Mouse (Mus musculus) liver, embryonic 16.5 days (tissue): Measurements from ENCODE around the gene Filip1. TPM values are rescaled to one million over a fixed set of nuclear protein-coding genes. Genes with fewer than 3 reads are reported as not detected.
A peak's percentile ranks its signal among the peaks of the same experiment; 100 is the strongest.

Source experiments
- ATAC-seq: fragments of 200-750 bp; cut with Nextera tagmentation; 2 replicates; pipeline ENCODE4 v1.8.0; 2017; ENCODE audit warnings: low read depth, mild to moderate bottlenecking, moderate number of reproducible peaks, moderate library complexity
- H3K27ac ChIP-seq: fragments of 300-500 bp; sonication (generic); 2 replicates; pipeline ENCODE4 v1.5.1; 2014; ENCODE audit warnings: mild to moderate bottlenecking, low read length
- H3K27me3 ChIP-seq: fragments of 300-500 bp; sonication (generic); 2 replicates; pipeline ENCODE4 v1.6.1; 2014; ENCODE audit warnings: low read depth, low read length, mixed read lengths; ENCODE audit not compliant: control insufficient read depth, insufficient read depth
- H3K36me3 ChIP-seq: fragments of 300-500 bp; sonication (generic); 2 replicates; pipeline ENCODE4 v1.6.1; 2014; ENCODE audit warnings: mild to moderate bottlenecking; ENCODE audit not compliant: control insufficient read depth, insufficient read depth
- H3K4me1 ChIP-seq: fragments of 300-500 bp; sonication (generic); 2 replicates; pipeline ENCODE4 v1.6.1; 2014; ENCODE audit warnings: low read depth, low read length, mixed read lengths; ENCODE audit not compliant: control insufficient read depth
- H3K4me2 ChIP-seq: fragments of 300-500 bp; sonication (generic); 2 replicates; pipeline ENCODE4 v1.6.1; 2014; ENCODE audit warnings: low read depth, low read length, mixed read lengths
- H3K4me3 ChIP-seq: fragments of 300-500 bp; sonication (generic); 2 replicates; pipeline ENCODE4 v1.5.1; 2014; ENCODE audit warnings: low read depth, mild to moderate bottlenecking, low read length
- H3K9ac ChIP-seq: fragments of 300-500 bp; sonication (generic); 2 replicates; pipeline ENCODE4 v1.6.1; 2014; ENCODE audit warnings: low read depth, low read length
- H3K9me3 ChIP-seq: fragments of 300-500 bp; sonication (generic); replicated peaks from 2 replicates; pipeline ENCODE4 v1.6.1; 2016; ENCODE audit warnings: low read length; ENCODE audit not compliant: control insufficient read depth
- WGBS: fragments of 180-500 bp; shearing (Covaris S2); extraction: QIAGEN DNeasy Blood & Tissue Kit; methylation state at CpG from one replicate; pipeline ENCODE4 v1.1.7; 2014; ENCODE audit not compliant: insufficient replicate concordance; 5-methylcytosine and 5-hydroxymethylcytosine counted together
- polyA plus RNA-seq: library from polyadenylated mRNA; unstranded; fragments of >200 nt; fragmentation: Nextera tagmentation; extraction: Ambion mirVana; gene quantifications from 2 replicates; pipeline ENCODE4 v1.2.1, GENCODE M21; 2015

Filip1 gene
- polyA plus RNA-seq, 1 experiment from 2014 or later: 0.53 TPM

DNA sequence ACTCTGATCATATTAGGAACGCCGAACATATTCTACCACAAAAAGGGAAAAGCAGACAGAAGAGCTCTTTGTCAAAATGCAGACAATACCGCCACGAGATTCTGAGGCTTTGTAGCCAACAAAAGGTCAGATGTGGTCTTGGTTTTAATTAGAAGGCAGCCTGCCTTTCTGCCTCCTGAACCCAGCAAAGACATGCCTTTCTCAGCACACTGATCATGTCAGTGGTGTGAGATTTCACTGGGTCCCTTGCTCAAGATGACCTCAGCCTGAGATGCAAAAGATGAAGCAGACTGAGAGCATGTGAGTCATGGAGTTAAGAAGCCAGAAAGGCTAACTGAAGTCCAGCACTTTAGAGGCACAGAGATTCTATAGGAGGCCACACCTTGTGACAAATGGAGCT lies 122.2 kb downstream of the Filip1 start:
- Histone ChIP-seq H3K4me3 (no peak overlapping the region), H3K4me1 (no peaks in the 10 kb centered on the region), H3K9me3 (no peaks in the 10 kb centered on the region), H3K9ac (no peak overlapping the region), H3K27ac (no peak overlapping the region), H3K27me3 (no peaks in the 10 kb centered on the region), H3K36me3 (no peaks in the 10 kb centered on the region), H3K4me2 (no peak overlapping the region)
- 58% methylated on average over 4 of the region's 4 CpGs for WGBS
- no peak for ATAC-seq

DNA sequence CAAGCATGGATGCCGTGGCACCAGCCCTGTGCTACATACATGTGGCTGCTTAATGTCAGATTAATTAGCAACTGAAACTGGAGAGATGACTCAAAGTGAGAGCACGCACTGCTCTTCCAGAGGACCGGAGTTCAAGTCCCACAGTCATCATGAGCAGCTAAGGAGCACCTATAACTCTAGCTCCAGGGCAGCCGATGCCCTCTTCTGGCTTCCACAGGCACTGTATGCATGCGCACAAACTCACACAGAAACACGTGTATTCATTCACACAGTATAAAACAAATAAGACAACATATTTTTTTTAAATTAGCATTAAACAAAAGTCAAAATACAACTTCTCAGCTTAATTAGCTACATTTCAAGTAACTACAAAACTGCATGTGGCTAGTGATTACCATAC lies 123.5 kb downstream of the Filip1 start:
- Histone ChIP-seq H3K4me2 (no peak overlapping the region), H3K27ac (no peak overlapping the region), H3K4me1 (no peaks in the 10 kb centered on the region), H3K4me3 (no peak overlapping the region), H3K27me3 (no peaks in the 10 kb centered on the region), H3K9me3 (no peaks in the 10 kb centered on the region), H3K9ac (no peak overlapping the region), H3K36me3 (no peaks in the 10 kb centered on the region)
- 65% methylated on average over 6 of the region's 6 CpGs for WGBS
- no peak for ATAC-seq

DNA sequence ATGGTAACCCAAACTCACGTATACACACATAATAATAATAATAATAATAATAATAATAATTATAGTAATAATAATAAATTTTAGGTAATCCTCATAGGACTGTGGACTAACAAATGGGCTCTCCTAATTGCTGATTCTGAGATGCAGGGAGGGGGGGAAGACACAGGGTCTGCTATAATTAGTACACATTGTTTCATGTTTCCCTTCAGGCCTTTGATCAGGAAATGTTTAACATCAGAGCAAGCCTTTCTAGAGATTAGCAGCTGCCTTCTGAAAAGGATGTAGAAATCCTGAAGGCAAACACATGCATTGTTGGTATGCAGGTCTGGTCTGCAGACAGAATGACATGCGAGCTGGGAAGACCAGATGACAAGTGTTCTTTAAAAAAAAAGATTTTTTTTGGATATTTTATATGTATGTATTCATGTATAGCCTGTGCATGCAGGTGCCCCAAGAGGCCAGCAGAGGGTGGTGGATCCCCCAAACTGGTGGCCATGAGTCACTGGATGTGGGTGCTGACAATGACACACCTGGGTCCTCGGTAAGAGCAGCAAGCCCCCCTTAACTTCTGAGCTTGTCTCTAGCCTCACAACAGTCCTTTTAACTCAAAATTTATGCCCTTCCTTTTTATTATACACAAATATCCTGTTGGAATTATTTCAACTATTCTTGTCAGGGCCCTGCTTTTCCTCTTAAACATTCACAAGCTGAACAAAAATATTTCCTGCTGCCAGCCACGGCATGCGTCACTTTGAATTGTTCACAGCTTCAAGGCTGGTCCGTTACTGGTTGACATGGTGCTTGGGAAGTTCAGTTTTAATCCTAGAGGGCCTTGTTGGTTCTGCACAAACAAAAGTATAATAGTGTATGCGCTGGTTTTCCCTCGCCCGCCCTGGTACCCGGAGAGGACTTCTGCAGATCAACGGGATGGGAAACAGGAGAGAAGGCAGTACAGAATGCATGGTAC lies 127.1 kb downstream of the Filip1 start:
- 64% methylated on average over 11 of the region's 11 CpGs for WGBS
- no peak; the same call in 1 of the 2 replicates for ATAC-seq
- Histone ChIP-seq H3K4me3 (no peak overlapping the region), H3K27ac (no peak overlapping the region), H3K4me2 (no peak overlapping the region), H3K9me3 (no peaks in the 10 kb centered on the region), H3K4me1 (no peaks in the 10 kb centered on the region), H3K9ac (no peak overlapping the region), H3K36me3 (no peaks in the 10 kb centered on the region), H3K27me3 (no peaks in the 10 kb centered on the region)

DNA sequence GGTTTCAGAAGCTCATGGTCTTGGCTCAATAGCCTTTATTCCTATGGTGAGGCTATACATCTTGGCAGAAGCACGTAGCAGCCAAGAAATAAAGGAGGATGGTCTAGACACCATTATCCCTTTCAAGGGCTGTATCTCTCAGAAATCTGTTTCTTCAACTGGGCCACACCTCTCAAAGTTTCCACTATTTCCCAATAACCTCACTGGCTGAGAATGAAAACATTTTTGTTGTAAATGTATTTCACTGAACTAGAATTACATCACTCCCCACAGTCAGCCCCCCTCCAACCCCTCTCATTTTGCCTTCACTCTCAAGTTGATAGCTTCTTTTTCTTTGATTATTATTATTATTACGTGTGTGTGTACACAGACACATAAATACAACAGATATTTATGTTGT lies 129.5 kb downstream of the Filip1 start:
- H3K9me3 ChIP-seq: no peaks in the 10 kb centered on the region
- H3K9ac ChIP-seq: no peak overlapping the region
- H3K4me1 ChIP-seq: no peaks in the 10 kb centered on the region
- no peak for ATAC-seq
- H3K36me3 ChIP-seq: no peaks in the 10 kb centered on the region
- no peak overlapping the region for H3K27ac ChIP-seq
- H3K4me3 ChIP-seq: no peak overlapping the region
- no peaks in the 10 kb centered on the region for H3K27me3 ChIP-seq
- no peak overlapping the region for H3K4me2 ChIP-seq
- WGBS: 58% methylated on average over 2 of the region's 2 CpGs

DNA sequence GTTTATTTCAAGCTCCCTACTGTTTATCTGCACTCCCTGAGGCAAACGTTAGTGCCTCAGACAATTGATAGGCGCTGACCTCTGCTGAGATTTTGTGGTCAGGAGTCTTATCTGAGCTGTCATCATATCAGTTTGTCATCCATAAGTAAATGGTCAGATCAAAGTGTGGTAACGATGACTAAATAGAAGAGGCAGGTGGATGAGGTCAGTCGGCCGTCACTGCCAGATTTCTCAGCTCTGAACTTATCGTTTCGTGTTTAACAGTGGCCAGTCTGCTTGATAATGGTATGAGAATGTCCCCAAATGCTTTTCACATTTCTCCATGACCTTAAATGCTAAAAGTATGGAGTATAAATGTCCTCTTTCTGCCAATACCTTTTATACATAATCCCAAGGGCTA lies 132.6 kb downstream of the Filip1 start:
- 54% methylated on average over 7 of the region's 7 CpGs for WGBS
- Histone ChIP-seq H3K4me3 (no peak overlapping the region), H3K27me3 (no peaks in the 10 kb centered on the region), H3K9ac (no peak overlapping the region), H3K27ac (no peak overlapping the region), H3K36me3 (no peaks in the 10 kb centered on the region), H3K4me1 (no peaks in the 10 kb centered on the region), H3K4me2 (no peak overlapping the region), H3K9me3 (no peaks in the 10 kb centered on the region)
- ATAC-seq: no peak

DNA sequence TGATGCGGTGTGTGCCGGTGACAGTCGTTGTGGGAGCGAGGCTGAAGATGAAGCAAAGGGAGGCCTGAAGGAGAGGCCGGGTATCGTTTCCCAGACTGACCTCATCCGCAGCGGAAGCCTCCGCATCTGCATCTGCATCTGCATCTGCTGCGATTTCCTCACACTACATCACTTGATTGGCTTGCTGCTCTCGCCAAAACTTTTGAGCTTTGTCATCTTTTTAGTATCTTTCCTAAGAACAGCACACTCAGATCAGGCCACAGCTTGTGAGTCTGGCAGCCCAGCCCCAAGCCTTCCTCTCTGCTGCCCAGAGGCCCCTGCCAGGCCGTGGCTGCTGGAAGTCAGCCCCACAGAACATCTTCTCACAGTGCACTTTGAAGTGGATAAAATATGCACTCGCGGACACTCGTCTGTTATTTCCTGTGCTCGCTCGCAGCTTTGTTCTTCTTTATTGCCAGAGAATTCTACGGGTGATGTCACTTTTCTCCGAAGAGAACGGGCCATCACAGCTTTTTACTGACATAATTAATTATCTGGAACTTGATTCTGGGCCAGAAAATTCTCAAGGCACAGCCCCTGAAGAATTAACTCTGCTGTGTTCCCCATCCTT lies 137.0 kb downstream of the Filip1 start:
- Histone ChIP-seq H3K9me3 (no peaks in the 10 kb centered on the region), H3K4me1 (no peaks in the 10 kb centered on the region), H3K4me3 (no peak overlapping the region), H3K36me3 (no peaks in the 10 kb centered on the region), H3K27ac (no peak overlapping the region), H3K9ac (no peak overlapping the region), H3K27me3 (no peaks in the 10 kb centered on the region), H3K4me2 (no peak overlapping the region)
- 62% methylated on average over 20 of the region's 20 CpGs for WGBS
- ATAC-seq: no peak

DNA sequence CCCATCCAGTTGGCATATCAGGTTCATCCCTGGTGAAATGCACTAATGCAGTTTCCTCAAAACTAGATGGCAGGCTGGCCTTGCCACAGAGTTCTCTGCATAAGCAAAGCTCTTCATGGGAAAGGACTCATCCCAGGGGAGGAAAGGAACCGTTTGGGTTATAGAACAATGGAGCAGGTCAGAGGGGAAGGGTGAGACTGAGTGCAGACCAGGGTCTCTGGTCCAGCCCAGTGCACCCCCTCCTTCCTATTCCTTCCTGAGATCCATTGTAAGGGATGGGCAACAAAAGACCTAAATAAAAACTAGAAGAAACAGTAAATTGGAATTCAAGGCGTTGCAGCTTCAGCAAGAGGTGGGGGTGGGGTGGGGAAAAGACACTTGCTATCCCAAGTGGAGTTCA lies 140.1 kb downstream of the Filip1 start:
- Histone ChIP-seq H3K27me3 (no peaks in the 10 kb centered on the region), H3K4me1 (no peaks in the 10 kb centered on the region), H3K9me3 (no peaks in the 10 kb centered on the region), H3K36me3 (no peaks in the 10 kb centered on the region), H3K27ac (no peak overlapping the region), H3K9ac (no peak overlapping the region), H3K4me3 (no peak overlapping the region), H3K4me2 (no peak overlapping the region)
- WGBS: 31% methylated on average over 2 of the region's 2 CpGs
- ATAC-seq: 0 out of 2 replicates have a peak, but pooled peaks have one; percentile 28

DNA sequence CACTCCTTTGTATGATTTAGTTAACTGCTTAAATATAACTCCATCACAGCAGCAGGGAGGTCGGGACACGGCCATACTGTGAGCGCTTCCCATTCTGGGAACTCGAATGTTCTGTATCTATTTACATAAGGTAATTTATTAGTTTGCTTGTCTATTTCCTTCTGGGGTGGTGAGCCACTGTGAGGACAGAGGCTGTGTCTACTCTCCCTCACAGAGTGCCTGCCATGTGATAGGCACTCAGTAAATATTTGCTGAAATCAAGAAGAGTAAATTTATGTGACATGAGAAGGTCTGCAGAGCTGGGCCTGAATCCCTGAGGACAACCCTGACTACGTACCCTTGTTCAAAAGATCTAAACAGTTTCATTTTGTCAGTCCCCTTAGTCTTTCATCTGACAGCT lies 143.1 kb downstream of the Filip1 start:
- no peaks in the 10 kb centered on the region for H3K27me3 ChIP-seq
- peak; percentile 84 for ATAC-seq
- WGBS: 59% methylated on average over 5 of the region's 5 CpGs
- H3K36me3 ChIP-seq: no peaks in the 10 kb centered on the region
- no peak overlapping the region for H3K4me3 ChIP-seq
- no peak overlapping the region for H3K4me2 ChIP-seq
- no peaks in the 10 kb centered on the region for H3K9me3 ChIP-seq
- H3K27ac ChIP-seq: no peak overlapping the region
- H3K9ac ChIP-seq: no peak overlapping the region
- H3K4me1 ChIP-seq: no peaks in the 10 kb centered on the region

DNA sequence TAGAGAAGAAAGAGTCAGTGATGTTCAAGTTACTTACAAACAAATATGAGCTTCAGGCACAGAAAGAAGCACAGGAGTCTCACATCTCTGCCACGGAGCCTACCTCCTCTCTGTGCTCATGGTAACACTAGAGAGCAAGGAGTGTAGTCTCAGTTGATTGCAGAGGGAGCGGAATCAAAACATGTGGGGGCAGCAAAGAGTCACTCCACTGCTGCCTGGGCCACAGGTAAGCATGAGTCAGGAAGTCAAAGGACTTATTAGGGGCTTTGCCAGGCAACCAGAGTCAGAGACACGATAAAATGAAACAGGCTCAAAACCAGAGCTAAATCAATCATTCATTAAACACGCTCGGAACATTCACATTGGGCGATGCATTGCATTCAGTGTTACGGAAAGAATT lies 146.7 kb downstream of the Filip1 start:
- no peaks in the 10 kb centered on the region for H3K4me1 ChIP-seq
- H3K27me3 ChIP-seq: no peaks in the 10 kb centered on the region
- no peaks in the 10 kb centered on the region for H3K36me3 ChIP-seq
- H3K9me3 ChIP-seq: no peaks in the 10 kb centered on the region
- 63% methylated on average over 7 of the region's 7 CpGs for WGBS
- no peak overlapping the region for H3K4me3 ChIP-seq
- no peak for ATAC-seq
- H3K27ac ChIP-seq: no peak overlapping the region
- H3K9ac ChIP-seq: no peak overlapping the region
- no peak overlapping the region for H3K4me2 ChIP-seq
